ENCODE assay signal across 9 mouse cellular contexts in the genomic region with DNA sequence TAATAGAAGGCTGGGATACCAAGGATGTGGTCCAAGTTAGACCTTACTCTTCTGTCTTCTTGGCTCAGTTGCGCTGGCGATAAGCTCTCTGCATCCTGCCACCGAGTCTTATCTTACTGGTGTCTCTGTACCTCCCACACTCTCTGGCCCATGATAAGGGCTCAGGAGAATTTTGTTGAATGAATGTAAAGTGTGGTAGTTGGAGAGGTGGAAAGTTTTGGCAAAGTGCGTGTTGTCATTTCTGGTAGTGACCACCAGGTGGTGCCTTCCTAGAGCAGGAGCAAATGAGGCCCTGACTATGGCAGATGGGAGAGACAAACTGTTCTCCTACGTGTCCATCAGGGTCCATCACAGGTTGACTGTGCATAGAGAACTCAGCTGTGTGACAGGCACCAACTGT.
DNase-seq lines count a peak whose midpoint lies in the region; ATAC-seq and TF ChIP-seq lines count a peak whose summit lies in the region.
"Had no signal": no experiment of that assay in that cellular context is flagged by ENCODE, and none has a peak within 500 bp of the region (broad histone marks: within the 10 kb centered on the region; RNA-seq: fewer than 3 reads in every experiment).

No protein-coding gene starts in this region.

- no peak for TF ChIP-seq EP300 in stomach, postnatal 0 days (optimal IDR thresholded peaks at IDR 0.05)

- intact Hi-C loops in left cerebral cortex, postnatal 36 days (cut with DNase I): loop anchor here (2.0 kb wide), 1 partner anchor 246 kb away; no protein-coding TSS in a partner anchor

- TF ChIP-seq CTCF in bone marrow, adult 2 months (IDR thresholded peaks at IDR 0.05; ENCODE audit: control insufficient read depth, insufficient read depth, low read length): peak; percentile 70
- TF ChIP-seq CTCF in stomach, postnatal 0 days (IDR thresholded peaks at IDR 0.05; ENCODE audit: low read depth): peak; percentile 77

- WGBS in kidney, embryonic 15.5 days: 42% methylated on average over 5 of the region's 5 CpGs
- 30% methylated on average over 5 of the region's 5 CpGs for WGBS in bone marrow, adult 2 months
- 19% methylated on average over 5 of the region's 5 CpGs for WGBS in liver, embryonic 12.5 days (ENCODE audit: insufficient replicate concordance)
- 60% methylated on average over 5 of the region's 5 CpGs for WGBS in stomach, postnatal 0 days

- DNase-seq in kidney, adult 11 months: peak; percentile 13
- DNase-seq in ES-CJ7 (ENCODE audit: low read depth, low spot score): peak; percentile 39
- peak; percentile 20 for DNase-seq in stomach, postnatal 0 days (ENCODE audit: low spot score)
- DNase-seq in left cerebral cortex, postnatal 36 days (ENCODE audit: low spot score in 2 of 2): no peak

- H3K36me3 ChIP-seq in kidney, embryonic 15.5 days: no peaks in the 10 kb centered on the region
- no peaks in the 10 kb centered on the region for H3K36me3 ChIP-seq in liver, embryonic 12.5 days
- no peaks in the 10 kb centered on the region for H3K36me3 ChIP-seq in stomach, postnatal 0 days (ENCODE audit: control insufficient read depth, insufficient read depth, low read length)

- no peaks in the 10 kb centered on the region for H3K9me3 ChIP-seq in kidney, embryonic 15.5 days (replicated peaks)
- H3K9me3 ChIP-seq in liver, embryonic 12.5 days (replicated peaks): no peaks in the 10 kb centered on the region
- H3K9me3 ChIP-seq in stomach, postnatal 0 days (ENCODE audit: control insufficient read depth, low read length): no peaks in the 10 kb centered on the region

- no peak overlapping the region for H3K4me3 ChIP-seq in kidney, embryonic 15.5 days (replicated peaks)
- no peak overlapping the region for H3K4me3 ChIP-seq in bone marrow, adult 2 months (replicated peaks; ENCODE audit: control insufficient read depth, low read depth, low read length)
- no peak overlapping the region for H3K4me3 ChIP-seq in liver, embryonic 12.5 days
- no peak overlapping the region for H3K4me3 ChIP-seq in stomach, postnatal 0 days (ENCODE audit: low read depth, low read length)
- H3K4me3 ChIP-seq: myocyte had no signal

- 0 out of 2 replicates have a peak, but pooled peaks cover 6% of the 10 kb centered on the region for H3K4me1 ChIP-seq in kidney, embryonic 15.5 days
- no peaks in the 10 kb centered on the region; the same call in 1 of the 2 replicates for H3K4me1 ChIP-seq in bone marrow, adult 2 months (ENCODE audit: control insufficient read depth, insufficient read depth, low read length)
- H3K4me1 ChIP-seq in liver, embryonic 12.5 days: peaks cover 17% of the 10 kb centered on the region
- H3K4me1 ChIP-seq in stomach, postnatal 0 days (replicated peaks; ENCODE audit: control insufficient read depth, insufficient read depth): no peaks in the 10 kb centered on the region

- no peak for ATAC-seq in kidney, embryonic 15.5 days (replicated peaks; ENCODE audit: low FRiP score)
- peak; percentile 52; the same call in 1 of the 2 replicates for ATAC-seq in erythroid progenitor cell, adult 5-6 weeks (replicated peaks; ENCODE audit: low FRiP score, poor library complexity, severe bottlenecking)
- peak; percentile 94 for ATAC-seq in liver, embryonic 12.5 days
- no peak for ATAC-seq in stomach, postnatal 0 days (ENCODE audit: low FRiP score, low TSS enrichment)

- no peak for TF ChIP-seq POLR2A in bone marrow, adult 2 months (IDR thresholded peaks at IDR 0.05; ENCODE audit: borderline replicate concordance, control insufficient read depth, low read depth, low read length)

- H3K27me3 ChIP-seq in kidney, embryonic 15.5 days: no peaks in the 10 kb centered on the region
- no peaks in the 10 kb centered on the region for H3K27me3 ChIP-seq in liver, embryonic 12.5 days (replicated peaks)
- no peaks in the 10 kb centered on the region for H3K27me3 ChIP-seq in stomach, postnatal 0 days (ENCODE audit: control insufficient read depth, insufficient read depth, low read length)

- H3K27ac ChIP-seq in kidney, embryonic 15.5 days: no peak overlapping the region
- H3K27ac ChIP-seq in bone marrow, adult 2 months (ENCODE audit: control insufficient read depth, insufficient read depth, low read depth, low read length, poor library complexity): no peak overlapping the region
- H3K27ac ChIP-seq in liver, embryonic 12.5 days: no peak overlapping the region
- no peak overlapping the region for H3K27ac ChIP-seq in stomach, postnatal 0 days (replicated peaks)

- no peak overlapping the region for H3K9ac ChIP-seq in kidney, embryonic 15.5 days
- H3K9ac ChIP-seq in liver, embryonic 12.5 days: no peak overlapping the region
- H3K9ac ChIP-seq in stomach, postnatal 0 days (ENCODE audit: low read length): no peak overlapping the region

- H3K4me2 ChIP-seq in kidney, embryonic 15.5 days: no peak overlapping the region
- no peak overlapping the region for H3K4me2 ChIP-seq in liver, embryonic 12.5 days
- no peak overlapping the region for H3K4me2 ChIP-seq in stomach, postnatal 0 days (replicated peaks; ENCODE audit: low read depth)

Comparison
In these comparisons a context has a peak if more than half of its experiments do, and no peak if none do; other contexts are left out.
1. DNase-seq: peak in kidney, adult 11 months (single experiment), ES-CJ7 (single experiment) and stomach, postnatal 0 days (single experiment); none in left cerebral cortex, postnatal 36 days (0 of 2).
2. ATAC-seq: peak in erythroid progenitor cell, adult 5-6 weeks (single experiment) and liver, embryonic 12.5 days (single experiment); none in kidney, embryonic 15.5 days (single experiment) and stomach, postnatal 0 days (single experiment).